Comparison of ENCODE assay signal across 11 mouse cellular contexts in the genomic region with DNA sequence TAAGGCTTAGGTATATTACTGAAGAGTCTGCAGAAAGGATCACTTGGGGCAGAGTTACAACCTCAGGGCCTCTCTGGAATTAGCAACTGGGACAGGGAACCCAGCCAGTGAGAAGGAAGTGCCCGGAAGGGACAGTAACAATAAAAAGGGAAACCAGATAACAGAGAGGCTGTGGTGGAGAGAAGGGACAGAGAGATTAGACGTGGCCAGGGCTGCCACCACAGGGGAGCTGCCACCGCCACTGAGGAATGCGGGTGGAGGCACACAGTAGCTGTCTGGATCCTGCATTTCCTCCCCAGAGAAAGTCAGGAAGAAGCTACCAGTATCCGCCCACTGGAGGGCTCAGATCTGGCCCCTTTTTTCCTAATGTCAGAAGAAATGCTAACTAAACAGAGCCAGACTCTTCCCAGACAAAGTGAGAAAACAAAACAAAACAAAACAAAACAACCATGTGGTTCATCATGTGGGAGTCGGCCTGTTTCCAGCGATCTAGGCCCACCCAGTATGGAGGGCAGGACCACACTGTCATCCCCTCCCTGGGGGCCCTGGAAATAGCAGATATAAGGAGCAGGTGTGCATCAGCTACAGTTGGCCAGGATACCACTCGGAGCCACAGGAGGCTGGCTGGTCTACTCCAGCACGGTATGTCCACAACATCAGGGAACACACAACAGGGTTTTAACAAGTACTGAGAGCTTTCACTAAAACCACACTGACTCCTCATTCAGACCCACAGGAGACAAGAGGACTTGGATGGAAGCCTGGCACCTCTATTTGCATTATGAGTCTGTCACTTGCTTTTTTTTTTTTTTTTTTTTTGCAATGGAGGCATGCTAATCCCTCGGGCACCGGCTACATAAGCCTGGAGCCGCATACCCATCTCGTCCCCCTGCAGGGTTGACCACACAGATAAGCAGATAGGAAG. TPM values are rescaled to one million over a fixed set of nuclear protein-coding genes. Genes with fewer than 3 reads are reported as not detected.
DNase-seq lines count a peak whose midpoint lies in the region; ATAC-seq and TF ChIP-seq lines count a peak whose summit lies in the region.
"Had no signal": no experiment of that assay in that cellular context is flagged by ENCODE, and none has a peak within 500 bp of the region (broad histone marks: within the 10 kb centered on the region; RNA-seq: fewer than 3 reads in every experiment).

No protein-coding gene starts in this region.

- no peaks in the 10 kb centered on the region for H3K27me3 ChIP-seq in kidney, adult 2 months (replicated peaks; ENCODE audit: control insufficient read depth, insufficient read depth, low read length)
- H3K27me3 ChIP-seq in kidney, embryonic 14.5 days (ENCODE audit: control insufficient read depth, insufficient read depth, low read length) = peaks cover 27% of the 10 kb centered on the region
- no peaks in the 10 kb centered on the region for H3K27me3 ChIP-seq in kidney, postnatal 0 days (ENCODE audit: insufficient read depth, low read length)

- ATAC-seq in kidney, embryonic 14.5 days (ENCODE audit: low FRiP score, low TSS enrichment) = no peak
- ATAC-seq in common myeloid progenitor, adult 5-6 weeks (replicated peaks; ENCODE audit: low read depth, poor library complexity, severe bottlenecking) = 0 out of 2 replicates have a peak, but pooled peaks have one; percentile 26
- ATAC-seq in kidney, postnatal 0 days (replicated peaks; ENCODE audit: low FRiP score, low read depth) = no peak
- ATAC-seq: midbrain, embryonic 15.5 days had no signal

- H3K9ac ChIP-seq in kidney, embryonic 14.5 days (ENCODE audit: low read depth, low read length) = no peak overlapping the region
- no peak overlapping the region for H3K9ac ChIP-seq in kidney, postnatal 0 days (ENCODE audit: low read depth, low read length)
- H3K9ac ChIP-seq: limb, embryonic 12.5 days; midbrain, embryonic 15.5 days had no signal

- H3K4me3 ChIP-seq in kidney, adult 2 months (ENCODE audit: insufficient read depth, low read depth, low read length) = no peak overlapping the region
- no peak overlapping the region for H3K4me3 ChIP-seq in kidney, embryonic 14.5 days (ENCODE audit: low read length)
- no peak overlapping the region for H3K4me3 ChIP-seq in kidney, postnatal 0 days (replicated peaks; ENCODE audit: low read depth, low read length)
- H3K4me3 ChIP-seq: limb, embryonic 12.5 days; midbrain, embryonic 15.5 days had no signal

- peaks cover 27% of the 10 kb centered on the region for H3K4me1 ChIP-seq in kidney, adult 2 months (ENCODE audit: control insufficient read depth, insufficient read depth, low read length)
- peaks cover 8% of the 10 kb centered on the region for H3K4me1 ChIP-seq in kidney, embryonic 14.5 days (ENCODE audit: control insufficient read depth, insufficient read depth, low read length)
- H3K4me1 ChIP-seq in kidney, postnatal 0 days (replicated peaks; ENCODE audit: insufficient read depth, low read length) = no peaks in the 10 kb centered on the region

- TF ChIP-seq CTCF in kidney, adult 2 months (conservative IDR thresholded peaks at IDR 0.05; ENCODE audit: insufficient read depth, insufficient read length, low read depth, low read length) = no peak
- TF ChIP-seq CTCF in kidney, postnatal 0 days (IDR thresholded peaks at IDR 0.05; ENCODE audit: low read depth) = no peak

- H3K9me3 ChIP-seq in kidney, embryonic 14.5 days (ENCODE audit: control insufficient read depth, low read length) = no peaks in the 10 kb centered on the region
- H3K9me3 ChIP-seq in kidney, postnatal 0 days (replicated peaks; ENCODE audit: low read length) = no peaks in the 10 kb centered on the region
- H3K9me3 ChIP-seq: limb, embryonic 12.5 days; midbrain, embryonic 15.5 days had no signal

- H3K27ac ChIP-seq in kidney, adult 2 months (ENCODE audit: insufficient read depth, low read depth, low read length) = peak overlapping the region; percentile 13; the same call in 1 of the 2 replicates
- no peak overlapping the region for H3K27ac ChIP-seq in kidney, embryonic 14.5 days (ENCODE audit: low read depth, low read length)
- peak overlapping the region; percentile 27; the same call in 1 of the 2 replicates for H3K27ac ChIP-seq in kidney, postnatal 0 days
- H3K27ac ChIP-seq: limb, embryonic 12.5 days; midbrain, embryonic 15.5 days had no signal

- no peak for TF ChIP-seq POLR2A in kidney, adult 2 months (IDR thresholded peaks at IDR 0.05; ENCODE audit: low read depth, low read length)

- H3K36me3 ChIP-seq in kidney, adult 2 months (ENCODE audit: control insufficient read depth, insufficient read depth, low read length) = no peaks in the 10 kb centered on the region
- H3K36me3 ChIP-seq in kidney, embryonic 14.5 days (ENCODE audit: control insufficient read depth, insufficient read depth, low read length) = no peaks in the 10 kb centered on the region
- H3K36me3 ChIP-seq in kidney, postnatal 0 days (ENCODE audit: insufficient read depth, low read length) = no peaks in the 10 kb centered on the region
- H3K36me3 ChIP-seq: limb, embryonic 12.5 days; midbrain, embryonic 15.5 days had no signal

- WGBS in kidney, adult 2 months = 31% methylated on average over 13 of the region's 13 CpGs
- 46% methylated on average over 13 of the region's 13 CpGs for WGBS in kidney, embryonic 14.5 days
- WGBS in kidney, postnatal 0 days = 42% methylated on average over 13 of the region's 13 CpGs

- DNase-seq in kidney, adult 2 months = peak; percentile 77
- peak; percentile 52 for DNase-seq in R1 (ENCODE audit: low read depth, low spot score)
- no peak for DNase-seq in kidney, postnatal 0 days (ENCODE audit: low spot score)
- no peak for DNase-seq in spleen, postnatal 14 days (ENCODE audit: low spot score in 2 of 2)
- DNase-seq in ovary, adult 18-20 months (ENCODE audit: low spot score) = no peak
- DNase-seq: adrenal gland, postnatal 25 days; cerebellum, postnatal 10 days had no signal

- no peak overlapping the region for H3K4me2 ChIP-seq in kidney, embryonic 14.5 days (replicated peaks; ENCODE audit: low read depth, low read length)
- no peak overlapping the region for H3K4me2 ChIP-seq in kidney, postnatal 0 days (ENCODE audit: low read length)
- H3K4me2 ChIP-seq: limb, embryonic 12.5 days; midbrain, embryonic 15.5 days had no signal

RNA-seq across cellular contexts. Expression of a gene that starts 4.0 kb away (rescaled TPM):
- polyA plus RNA-seq in kidney, adult 2 months (2012; rRNA removed) = 461 and 486 TPM in 2 replicates
- 12.0 and 18.7 TPM in 2 replicates for polyA plus RNA-seq in kidney, embryonic 14.5 days (2014; fragmentation: Nextera tagmentation; extraction: Ambion mirVana)
- total RNA-seq in common myeloid progenitor, adult 5-6 weeks (2017) = 0.32 and 0.39 TPM in 2 replicates
- 153 and 166 TPM in 2 replicates for polyA plus RNA-seq in kidney, postnatal 0 days (2015; fragmentation: Nextera tagmentation; extraction: Ambion mirVana)

RNA-seq across cellular contexts. Expression of a gene that starts 55.3 kb away (rescaled TPM):
- 1.3 and 1.8 TPM in 2 replicates for polyA plus RNA-seq in kidney, adult 2 months (2012; rRNA removed)
- polyA plus RNA-seq in kidney, embryonic 14.5 days (2014; fragmentation: Nextera tagmentation; extraction: Ambion mirVana) = 0.57 TPM in 1 of 2 replicates, not detected in the other
- not detected in 2 replicates for total RNA-seq in common myeloid progenitor, adult 5-6 weeks (2017)
- 1.1 and 1.5 TPM in 2 replicates for polyA plus RNA-seq in kidney, postnatal 0 days (2015; fragmentation: Nextera tagmentation; extraction: Ambion mirVana)

Comparison
In these comparisons a context has a peak if more than half of its experiments do, and no peak if none do; other contexts are left out.
1. DNase-seq: peak in kidney, adult 2 months (single experiment) and R1 (single experiment); none in kidney, postnatal 0 days (single experiment), spleen, postnatal 14 days (0 of 2) and ovary, adult 18-20 months (single experiment).